Mouse (Mus musculus): Measurements from ENCODE around the gene Mindy3. TPM values are rescaled to one million over a fixed set of nuclear protein-coding genes. Genes with fewer than 3 reads are reported as not detected.

The Mindy3 gene
- polyA plus RNA-seq, 2 experiments: 13.9 to 15.2 TPM

- no peaks in the 10 kb centered on the region for H3K9me3 ChIP-seq (ENCODE audit: control insufficient read depth, low read length)
- H3K4me3 ChIP-seq (ENCODE audit: insufficient read depth in 1 of 2, low read depth in 2 of 2, low read length in 2 of 2): peak overlapping the region; percentile 44 to 67
- H3K4me1 ChIP-seq (replicated peaks; ENCODE audit: control insufficient read depth in 2 of 2, insufficient read depth in 2 of 2, low read length in 1 of 2): peaks cover 0 to 5% of the 10 kb centered on the region in 2 experiments; a peak in 2 of 4 replicates
- TF ChIP-seq EP300 (IDR thresholded peaks at IDR 0.05; ENCODE audit: low read depth): no peak
- TF ChIP-seq CTCF (IDR thresholded peaks at IDR 0.05; ENCODE audit: low read depth): no peak
- no peaks in the 10 kb centered on the region for H3K36me3 ChIP-seq (replicated peaks; ENCODE audit: control insufficient read depth, insufficient read depth, low read depth)
- 4% methylated on average over 10 of the region's 10 CpGs for WGBS (ENCODE audit: insufficient replicate concordance)
- peak; percentile 29 to 48 (median 42) for DNase-seq (ENCODE audit: low read depth in 3 of 3, low spot score in 3 of 3)
- no peak overlapping the region for H3K27ac ChIP-seq
- peak; percentile 66 for ATAC-seq (ENCODE audit: insufficient read depth)
- no peaks in the 10 kb centered on the region for H3K27me3 ChIP-seq (ENCODE audit: control insufficient read depth, insufficient read depth, low read length)
- peak overlapping the region; percentile 18 for H3K9ac ChIP-seq (replicated peaks)
- peak overlapping the region; percentile 68 for H3K4me2 ChIP-seq (ENCODE audit: low read depth)
These were observed 92.1 kb downstream of the Mindy3 start for GRCm38 (mm10) chr2:12327216-12327615.

- WGBS (ENCODE audit: insufficient replicate concordance): 55% methylated on average over 2 of the region's 2 CpGs
- H3K36me3 ChIP-seq (replicated peaks; ENCODE audit: control insufficient read depth, insufficient read depth, low read depth): no peaks in the 10 kb centered on the region
- H3K4me1 ChIP-seq (replicated peaks; ENCODE audit: control insufficient read depth in 2 of 2, insufficient read depth in 2 of 2, low read length in 1 of 2): peaks cover 0 to 5% of the 10 kb centered on the region in 2 experiments; a peak in 2 of 4 replicates
- DNase-seq (ENCODE audit: low read depth in 3 of 3, low spot score in 3 of 3) (no peak), ATAC-seq (ENCODE audit: insufficient read depth) (no peak)
- no peak overlapping the region for H3K27ac ChIP-seq
- H3K4me2 ChIP-seq (ENCODE audit: low read depth): no peak overlapping the region
- no peaks in the 10 kb centered on the region for H3K27me3 ChIP-seq (ENCODE audit: control insufficient read depth, insufficient read depth, low read length)
- H3K9me3 ChIP-seq (ENCODE audit: control insufficient read depth, low read length): no peaks in the 10 kb centered on the region
- H3K4me3 ChIP-seq (ENCODE audit: insufficient read depth in 1 of 2, low read depth in 2 of 2, low read length in 2 of 2): no peak overlapping the region
- no peak overlapping the region for H3K9ac ChIP-seq (replicated peaks)
- no peak for TF ChIP-seq EP300 (IDR thresholded peaks at IDR 0.05; ENCODE audit: low read depth)
- TF ChIP-seq CTCF (IDR thresholded peaks at IDR 0.05; ENCODE audit: low read depth): no peak
These were observed 93.4 kb downstream of the Mindy3 start for GRCm38 (mm10) chr2:12325868-12326267.

- 71% methylated on average over 6 of the region's 6 CpGs for WGBS (ENCODE audit: insufficient replicate concordance)
These were observed 93.9 kb downstream of the Mindy3 start for GRCm38 (mm10) chr2:12325417-12325816.

GRCm38 (mm10) chr2:12320914-12321313 lies 98.4 kb downstream of the Mindy3 start:
- DNase-seq (ENCODE audit: low read depth in 3 of 3, low spot score in 3 of 3) (no peak), ATAC-seq (ENCODE audit: insufficient read depth) (no peak)
- TF ChIP-seq EP300 (IDR thresholded peaks at IDR 0.05; ENCODE audit: low read depth): no peak
- TF ChIP-seq CTCF (IDR thresholded peaks at IDR 0.05; ENCODE audit: low read depth): no peak
- no peak overlapping the region for H3K4me3 ChIP-seq (ENCODE audit: insufficient read depth in 1 of 2, low read depth in 2 of 2, low read length in 2 of 2)
- 0 out of 4 replicates have a peak, but pooled peaks cover 0 to 5% of the 10 kb centered on the region in 2 experiments for H3K4me1 ChIP-seq (replicated peaks; ENCODE audit: control insufficient read depth in 2 of 2, insufficient read depth in 2 of 2, low read length in 1 of 2)
- no peak overlapping the region for H3K4me2 ChIP-seq (ENCODE audit: low read depth)
- H3K36me3 ChIP-seq (replicated peaks; ENCODE audit: control insufficient read depth, insufficient read depth, low read depth): no peaks in the 10 kb centered on the region
- H3K9me3 ChIP-seq (ENCODE audit: control insufficient read depth, low read length): no peaks in the 10 kb centered on the region
- no peak overlapping the region for H3K27ac ChIP-seq
- 76% methylated on average over 4 of the region's 4 CpGs for WGBS (ENCODE audit: insufficient replicate concordance)
- H3K9ac ChIP-seq (replicated peaks): no peak overlapping the region
- no peaks in the 10 kb centered on the region for H3K27me3 ChIP-seq (ENCODE audit: control insufficient read depth, insufficient read depth, low read length)

More at GRCm38 (mm10) chr2:12325417-12325816, 93.9 kb downstream of the Mindy3 start:
- Histone ChIP-seq H3K4me3 (ENCODE audit: insufficient read depth in 1 of 2, low read depth in 2 of 2, low read length in 2 of 2) (no peak overlapping the region), H3K36me3 (replicated peaks; ENCODE audit: control insufficient read depth, insufficient read depth, low read depth) (no peaks in the 10 kb centered on the region), H3K27me3 (ENCODE audit: control insufficient read depth, insufficient read depth, low read length) (no peaks in the 10 kb centered on the region), H3K4me1 (replicated peaks; ENCODE audit: control insufficient read depth in 2 of 2, insufficient read depth in 2 of 2, low read length in 1 of 2) (peaks cover 0 to 5% of the 10 kb centered on the region in 2 experiments; a peak in 2 of 4 replicates), H3K27ac (no peak overlapping the region), H3K9me3 (ENCODE audit: control insufficient read depth, low read length) (no peaks in the 10 kb centered on the region), H3K9ac (replicated peaks) (no peak overlapping the region), H3K4me2 (ENCODE audit: low read depth) (no peak overlapping the region)
- DNase-seq (ENCODE audit: low read depth in 3 of 3, low spot score in 3 of 3) (no peak), ATAC-seq (ENCODE audit: insufficient read depth) (no peak)
- TF ChIP-seq EP300 (IDR thresholded peaks at IDR 0.05; ENCODE audit: low read depth) (no peak), CTCF (IDR thresholded peaks at IDR 0.05; ENCODE audit: low read depth) (no peak)

GRCm38 (mm10) chr2:12318715-12319114 lies 100.6 kb downstream of the Mindy3 start:
- 73% methylated on average over 3 of the region's 3 CpGs for WGBS (ENCODE audit: insufficient replicate concordance)
- DNase-seq (ENCODE audit: low read depth in 3 of 3, low spot score in 3 of 3): no peak
- TF ChIP-seq EP300 (IDR thresholded peaks at IDR 0.05; ENCODE audit: low read depth): no peak
- TF ChIP-seq CTCF (IDR thresholded peaks at IDR 0.05; ENCODE audit: low read depth): no peak

More at GRCm38 (mm10) chr2:12318715-12319114, 100.6 kb downstream of the Mindy3 start:
- H3K9ac ChIP-seq (replicated peaks): no peak overlapping the region
- no peaks in the 10 kb centered on the region for H3K27me3 ChIP-seq (ENCODE audit: control insufficient read depth, insufficient read depth, low read length)
- no peaks in the 10 kb centered on the region for H3K36me3 ChIP-seq (replicated peaks; ENCODE audit: control insufficient read depth, insufficient read depth, low read depth)
- 0 out of 4 replicates have a peak, but pooled peaks cover 0 to 5% of the 10 kb centered on the region in 2 experiments for H3K4me1 ChIP-seq (replicated peaks; ENCODE audit: control insufficient read depth in 2 of 2, insufficient read depth in 2 of 2, low read length in 1 of 2)
- no peak overlapping the region for H3K27ac ChIP-seq
- no peak for ATAC-seq (ENCODE audit: insufficient read depth)
- H3K9me3 ChIP-seq (ENCODE audit: control insufficient read depth, low read length): no peaks in the 10 kb centered on the region
- no peak overlapping the region for H3K4me3 ChIP-seq (ENCODE audit: insufficient read depth in 1 of 2, low read depth in 2 of 2, low read length in 2 of 2)
- H3K4me2 ChIP-seq (ENCODE audit: low read depth): no peak overlapping the region

Measured in liver, embryonic 14.5 days (tissue).